Mouse (Mus musculus) cortical plate, adult 2 months (tissue): ENCODE data around the gene Vps33a.

ENCODE experiments used
- CTCF ChIP-seq: fragments of 200-500 bp; IDR thresholded peaks from 2 replicates; pipeline ENCODE4 v1.5.1; 2011; ENCODE audit warnings: mild to moderate bottlenecking, control low read depth, low read length; ENCODE audit not compliant: insufficient read depth; ENCODE audit errors: extremely low read depth
- POLR2A ChIP-seq: fragments of 200-500 bp; IDR thresholded peaks from 2 replicates; pipeline ENCODE4 v1.6.1; 2011; ENCODE audit warnings: mild to moderate bottlenecking, low read length, control low read depth; ENCODE audit not compliant: insufficient read depth; ENCODE audit errors: extremely low read depth

- TF ChIP-seq POLR2A (no peak), CTCF (no peak)
These were observed 42.8 kb downstream of the Vps33a start for GRCm38 (mm10) chr5:123530056-123530455.
